Mouse (Mus musculus) heart, embryonic 12.5 days (tissue): Measurements from ENCODE around the gene Ehd3. TPM values are rescaled to one million over a fixed set of nuclear protein-coding genes. Genes with fewer than 3 reads are reported as not detected.

Source experiments
- ATAC-seq: fragments of 200-750 bp; cut with Nextera tagmentation; 2 replicates; pipeline ENCODE4 v1.8.0; 2017; ENCODE audit warnings: moderate TSS enrichment, moderate library complexity; ENCODE audit not compliant: insufficient number of reproducible peaks, low FRiP score
- H3K27ac ChIP-seq: fragments of 300-500 bp; sonication (generic); 2 replicates; pipeline ENCODE4 v1.5.1; 2016; ENCODE audit warnings: mild to moderate bottlenecking, moderate library complexity; ENCODE audit not compliant: poor library complexity, severe bottlenecking
- H3K27me3 ChIP-seq: fragments of 300-500 bp; sonication (generic); replicated peaks from 2 replicates; pipeline ENCODE4 v1.6.1; 2016; ENCODE audit warnings: mild to moderate bottlenecking, moderate library complexity
- H3K36me3 ChIP-seq: fragments of 300-500 bp; sonication (generic); 2 replicates; pipeline ENCODE4 v1.6.1; 2016; ENCODE audit warnings: mild to moderate bottlenecking, moderate library complexity
- H3K4me1 ChIP-seq: fragments of 300-500 bp; sonication (generic); replicated peaks from 2 replicates; pipeline ENCODE4 v1.6.1; 2016; ENCODE audit warnings: mild to moderate bottlenecking
- H3K4me2 ChIP-seq: fragments of 300-500 bp; sonication (generic); 2 replicates; pipeline ENCODE4 v1.6.1; 2016; ENCODE audit warnings: mild to moderate bottlenecking, moderate library complexity
- H3K4me3 ChIP-seq: fragments of 300-500 bp; sonication (generic); 2 replicates; pipeline ENCODE4 v1.5.1; 2016; ENCODE audit warnings: mild to moderate bottlenecking
- H3K9ac ChIP-seq: fragments of 300-500 bp; sonication (generic); 2 replicates; pipeline ENCODE4 v1.6.1; 2016; ENCODE audit warnings: mild to moderate bottlenecking, moderate library complexity
- H3K9me3 ChIP-seq: fragments of 300-500 bp; sonication (generic); replicated peaks from 2 replicates; pipeline ENCODE4 v1.6.1; 2016; ENCODE audit warnings: mild to moderate bottlenecking, moderate library complexity
- WGBS: fragments of 180-500 bp; shearing (Covaris S2); methylation state at CpG from one replicate; pipeline ENCODE4 v1.1.7; 2016; 5-methylcytosine and 5-hydroxymethylcytosine counted together
- polyA plus RNA-seq: library from polyadenylated mRNA; unstranded; fragments of >200 nt; fragmentation: Nextera tagmentation; extraction: Ambion mirVana; gene quantifications from 2 replicates; pipeline ENCODE4 v1.2.1, GENCODE M21; 2016

Ehd3 gene
- polyA plus RNA-seq, 1 experiment from 2014 or later = 4.5 TPM

DNA sequence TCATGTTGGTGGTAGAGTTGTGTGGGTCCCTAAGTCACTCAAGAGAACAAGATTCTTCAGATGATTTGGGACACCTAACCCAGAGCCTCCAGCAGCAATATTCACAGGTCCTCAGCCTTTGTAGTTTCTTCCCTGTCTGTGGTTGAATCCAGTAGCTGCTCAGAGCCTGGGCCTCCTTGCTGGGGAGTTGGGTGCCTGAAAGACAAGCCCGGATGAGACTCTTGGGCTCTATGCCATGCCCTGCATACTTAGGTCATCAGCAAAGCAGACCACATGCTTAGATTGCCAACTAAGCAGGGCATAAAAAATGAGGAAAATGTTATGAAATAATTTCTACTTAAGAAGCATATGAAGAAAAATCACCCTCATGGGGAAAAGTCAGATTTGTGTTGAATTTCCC lies 6.9 kb downstream of the Ehd3 start:
- no peaks in the 10 kb centered on the region for H3K27me3 ChIP-seq
- ATAC-seq = no peak
- WGBS = 65% methylated on average over 1 of the region's 1 CpGs
- H3K27ac ChIP-seq = no peak overlapping the region
- H3K4me2 ChIP-seq = no peak overlapping the region
- no peaks in the 10 kb centered on the region for H3K36me3 ChIP-seq
- no peaks in the 10 kb centered on the region for H3K9me3 ChIP-seq
- H3K4me3 ChIP-seq = no peak overlapping the region
- H3K4me1 ChIP-seq = no peaks in the 10 kb centered on the region
- no peak overlapping the region for H3K9ac ChIP-seq

DNA sequence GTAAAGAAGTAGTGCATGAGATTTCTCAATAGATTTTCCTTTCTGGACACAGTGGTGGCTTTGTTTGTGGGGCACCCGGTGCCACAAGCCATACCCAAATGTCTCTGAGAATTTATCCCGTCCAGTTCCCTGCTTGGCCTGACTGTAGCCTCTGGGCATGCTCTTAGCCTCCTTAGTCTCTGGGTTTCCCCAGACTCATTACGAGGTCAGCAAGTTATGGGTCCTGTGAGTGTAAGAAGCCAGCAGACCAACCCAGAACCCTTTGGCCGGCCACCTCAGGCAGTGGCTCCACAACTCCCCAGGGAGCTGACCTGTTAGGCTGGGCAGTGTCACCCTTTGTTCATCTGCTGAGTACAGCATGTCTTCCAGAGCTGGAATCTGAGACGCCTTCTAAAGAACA lies 7.6 kb downstream of the Ehd3 start:
- no peak overlapping the region for H3K4me3 ChIP-seq
- no peak overlapping the region for H3K27ac ChIP-seq
- H3K27me3 ChIP-seq = no peaks in the 10 kb centered on the region
- H3K36me3 ChIP-seq = no peaks in the 10 kb centered on the region
- WGBS = 78% methylated on average over 5 of the region's 5 CpGs
- H3K9me3 ChIP-seq = no peaks in the 10 kb centered on the region
- no peaks in the 10 kb centered on the region for H3K4me1 ChIP-seq
- no peak overlapping the region for H3K4me2 ChIP-seq
- no peak overlapping the region for H3K9ac ChIP-seq
- ATAC-seq = no peak

DNA sequence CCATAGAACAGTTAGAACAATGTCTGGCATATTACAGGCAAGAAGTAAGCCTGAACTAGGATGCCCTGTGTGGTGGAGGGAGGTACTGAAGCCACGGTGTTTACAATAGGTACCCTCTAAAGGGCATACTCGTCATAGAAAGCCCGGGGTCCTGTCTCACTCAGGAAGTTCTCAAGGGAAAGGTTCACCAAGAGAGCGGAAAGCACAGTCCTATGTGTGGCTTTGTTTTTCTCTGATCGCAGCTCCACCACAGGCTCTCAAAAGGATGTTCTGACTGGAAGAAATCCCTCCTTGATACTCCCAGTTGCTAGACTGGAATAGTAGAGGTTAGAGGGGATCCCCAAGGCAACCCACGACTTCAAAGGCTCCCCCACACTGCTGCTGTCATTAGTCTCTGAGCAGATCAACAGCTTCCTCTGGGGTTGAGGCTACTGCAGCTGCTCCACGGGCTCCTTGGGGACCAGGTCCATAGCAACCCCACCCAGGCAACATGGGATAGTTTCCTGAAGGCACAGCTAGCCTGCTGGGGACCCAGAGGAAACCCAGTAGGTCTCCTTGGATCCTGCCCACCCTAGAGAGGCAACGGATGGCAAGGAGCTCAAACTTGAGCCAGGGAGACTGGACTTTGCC lies 9.2 kb downstream of the Ehd3 start:
- no peaks in the 10 kb centered on the region for H3K27me3 ChIP-seq
- no peak overlapping the region for H3K4me3 ChIP-seq
- ATAC-seq = no peak
- WGBS = 66% methylated on average over 8 of the region's 8 CpGs
- no peak overlapping the region for H3K9ac ChIP-seq
- no peak overlapping the region for H3K4me2 ChIP-seq
- no peaks in the 10 kb centered on the region for H3K4me1 ChIP-seq
- H3K9me3 ChIP-seq = no peaks in the 10 kb centered on the region
- H3K36me3 ChIP-seq = no peaks in the 10 kb centered on the region
- no peak overlapping the region for H3K27ac ChIP-seq

DNA sequence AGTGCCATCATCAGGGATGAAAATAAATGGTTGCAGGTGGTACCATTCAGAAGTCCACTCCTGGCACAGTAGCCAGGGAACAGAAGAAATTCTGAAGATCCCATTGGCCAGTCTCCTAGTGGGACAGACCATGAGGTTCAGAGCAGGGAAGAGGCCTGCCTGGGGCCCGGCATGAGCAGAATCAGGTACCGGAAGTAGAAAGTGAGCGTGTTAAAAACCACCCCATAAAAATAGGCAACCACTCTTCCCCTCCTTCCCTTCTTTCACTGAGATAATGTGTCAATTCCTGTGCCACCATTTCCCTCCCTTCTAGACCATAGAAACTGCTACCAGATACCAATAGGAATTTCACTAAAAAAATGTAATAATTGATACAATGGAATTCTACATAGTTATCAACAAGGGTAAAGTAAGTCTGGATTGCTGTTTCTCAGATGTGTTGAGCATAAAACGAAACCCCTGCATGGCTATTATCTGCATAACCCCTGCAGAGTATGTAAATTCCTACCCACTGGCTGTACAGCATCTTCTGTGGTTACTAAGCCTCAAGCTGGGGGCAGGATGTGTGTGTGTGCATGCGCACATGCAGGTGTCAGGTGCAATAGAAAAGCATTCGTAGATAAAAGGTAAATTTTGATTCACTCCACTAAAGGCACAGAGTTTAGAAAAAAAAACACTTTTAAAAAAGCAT lies 10.7 kb downstream of the Ehd3 start:
- WGBS = 87% methylated on average over 6 of the region's 6 CpGs
- H3K36me3 ChIP-seq = no peaks in the 10 kb centered on the region
- H3K4me2 ChIP-seq = no peak overlapping the region
- no peaks in the 10 kb centered on the region; the same call in 1 of the 2 replicates for H3K4me1 ChIP-seq
- H3K9me3 ChIP-seq = no peaks in the 10 kb centered on the region
- H3K4me3 ChIP-seq = no peak overlapping the region
- H3K27ac ChIP-seq = no peak overlapping the region
- ATAC-seq = no peak
- H3K9ac ChIP-seq = no peak overlapping the region
- H3K27me3 ChIP-seq = no peaks in the 10 kb centered on the region

DNA sequence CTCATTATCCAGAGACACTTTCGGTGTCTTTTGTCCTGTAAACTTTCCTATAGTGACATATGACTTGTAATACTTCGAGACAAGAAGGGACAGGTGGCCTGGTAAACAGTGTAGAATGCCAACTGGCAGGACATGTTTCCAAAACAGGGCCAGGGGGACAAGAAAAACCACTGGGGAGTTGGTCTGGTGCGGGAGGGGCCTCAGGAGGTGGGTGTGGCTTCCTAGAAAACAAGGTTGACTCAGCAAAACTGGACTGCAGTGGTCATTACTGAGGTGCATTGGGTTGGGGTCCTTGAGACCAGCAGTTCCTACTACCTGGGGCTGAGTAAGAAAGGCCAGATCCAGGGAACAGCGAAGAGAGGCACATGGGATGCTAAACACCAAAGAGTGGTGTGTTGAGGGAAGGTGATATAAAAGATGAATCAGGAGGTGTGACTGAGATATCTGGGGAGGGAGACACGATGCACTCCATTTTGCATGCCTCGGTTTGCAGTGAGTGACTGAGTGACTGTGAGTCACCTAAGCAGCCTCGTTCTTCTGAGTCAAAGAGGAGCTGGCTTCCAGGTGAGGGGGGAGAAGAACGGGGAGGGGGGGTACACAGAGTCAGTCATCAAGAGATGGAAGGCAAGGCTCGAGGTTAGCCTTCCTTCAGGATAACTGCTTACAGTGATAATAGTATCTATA lies 13.9 kb downstream of the Ehd3 start:
- Histone ChIP-seq H3K4me1 (peaks cover 17% of the 10 kb centered on the region), H3K36me3 (no peaks in the 10 kb centered on the region), H3K9ac (no peak overlapping the region), H3K4me3 (no peak overlapping the region), H3K27me3 (no peaks in the 10 kb centered on the region), H3K4me2 (no peak overlapping the region), H3K27ac (no peak overlapping the region), H3K9me3 (no peaks in the 10 kb centered on the region)
- WGBS = 69% methylated on average over 9 of the region's 9 CpGs
- peak; percentile 85 for ATAC-seq

DNA sequence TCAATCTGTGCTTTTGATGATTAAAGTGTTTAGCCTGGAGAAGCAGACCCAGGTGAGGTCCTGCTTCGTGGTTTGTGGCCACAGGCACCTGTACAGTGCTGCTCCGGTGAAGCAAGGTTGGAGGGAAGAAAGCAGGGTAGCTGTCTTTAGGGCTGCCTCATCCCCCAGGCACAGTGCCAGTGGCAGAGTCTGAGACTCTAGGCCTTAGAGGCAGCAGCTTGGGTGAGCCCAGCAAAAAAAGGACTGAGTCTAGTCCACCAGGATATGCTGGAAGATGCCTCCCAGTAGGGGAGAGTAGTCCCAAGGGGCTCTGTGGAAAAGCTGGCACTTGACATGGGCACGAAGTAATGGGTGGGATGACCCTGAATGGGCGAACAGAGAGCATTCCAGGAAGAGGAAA lies 15.0 kb downstream of the Ehd3 start:
- no peak for ATAC-seq
- Histone ChIP-seq H3K4me2 (no peak overlapping the region), H3K4me1 (peaks cover 23% of the 10 kb centered on the region), H3K4me3 (no peak overlapping the region), H3K9me3 (no peaks in the 10 kb centered on the region), H3K27ac (no peak overlapping the region), H3K9ac (no peak overlapping the region), H3K27me3 (no peaks in the 10 kb centered on the region), H3K36me3 (no peaks in the 10 kb centered on the region)
- WGBS = 67% methylated on average over 4 of the region's 4 CpGs

DNA sequence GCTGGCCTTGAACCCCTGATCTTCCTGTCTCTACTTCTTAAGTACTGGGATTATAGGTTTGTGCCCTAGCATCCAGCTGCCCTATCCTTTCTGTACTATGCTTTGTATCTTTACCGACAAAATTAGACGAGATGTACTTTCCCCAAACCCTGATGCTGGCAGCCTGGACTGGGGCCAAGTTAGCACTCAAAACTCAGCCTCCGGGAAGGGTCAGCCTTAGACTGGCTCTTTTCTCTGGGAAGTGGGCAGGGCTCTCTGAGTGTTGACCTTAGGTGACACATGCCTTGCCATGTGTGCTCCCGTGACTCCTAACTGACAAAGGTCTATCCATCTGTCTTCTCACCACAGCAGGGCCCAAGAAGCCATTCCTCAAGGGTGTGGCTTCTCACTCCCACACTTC lies 16.8 kb downstream of the Ehd3 start:
- no peak overlapping the region for H3K9ac ChIP-seq
- no peak for ATAC-seq
- H3K9me3 ChIP-seq = no peaks in the 10 kb centered on the region
- H3K27ac ChIP-seq = no peak overlapping the region
- no peaks in the 10 kb centered on the region for H3K27me3 ChIP-seq
- peaks cover 32% of the 10 kb centered on the region for H3K4me1 ChIP-seq
- no peaks in the 10 kb centered on the region for H3K36me3 ChIP-seq
- H3K4me3 ChIP-seq = no peak overlapping the region
- WGBS = 45% methylated on average over 4 of the region's 4 CpGs
- H3K4me2 ChIP-seq = no peak overlapping the region

DNA sequence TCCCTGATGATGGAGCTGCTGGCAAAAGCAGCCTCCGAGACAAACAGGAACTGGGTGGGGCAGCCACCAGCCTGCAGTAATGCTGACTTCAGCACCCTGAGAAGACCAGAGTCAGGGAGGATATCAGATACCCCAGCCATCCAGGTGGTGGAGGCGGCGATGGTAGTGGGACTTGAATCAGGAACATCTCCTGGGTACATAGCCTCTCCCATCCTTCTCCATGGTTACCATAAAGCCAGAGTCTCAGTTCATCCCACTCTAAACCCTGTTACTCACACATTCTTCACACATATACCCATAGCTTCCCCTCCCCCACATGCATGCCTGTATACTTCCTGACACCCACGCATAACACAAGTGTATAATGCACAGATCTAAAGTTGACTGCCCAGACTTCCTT lies 18.3 kb downstream of the Ehd3 start:
- WGBS = 74% methylated on average over 4 of the region's 4 CpGs
- no peak for ATAC-seq

DNA sequence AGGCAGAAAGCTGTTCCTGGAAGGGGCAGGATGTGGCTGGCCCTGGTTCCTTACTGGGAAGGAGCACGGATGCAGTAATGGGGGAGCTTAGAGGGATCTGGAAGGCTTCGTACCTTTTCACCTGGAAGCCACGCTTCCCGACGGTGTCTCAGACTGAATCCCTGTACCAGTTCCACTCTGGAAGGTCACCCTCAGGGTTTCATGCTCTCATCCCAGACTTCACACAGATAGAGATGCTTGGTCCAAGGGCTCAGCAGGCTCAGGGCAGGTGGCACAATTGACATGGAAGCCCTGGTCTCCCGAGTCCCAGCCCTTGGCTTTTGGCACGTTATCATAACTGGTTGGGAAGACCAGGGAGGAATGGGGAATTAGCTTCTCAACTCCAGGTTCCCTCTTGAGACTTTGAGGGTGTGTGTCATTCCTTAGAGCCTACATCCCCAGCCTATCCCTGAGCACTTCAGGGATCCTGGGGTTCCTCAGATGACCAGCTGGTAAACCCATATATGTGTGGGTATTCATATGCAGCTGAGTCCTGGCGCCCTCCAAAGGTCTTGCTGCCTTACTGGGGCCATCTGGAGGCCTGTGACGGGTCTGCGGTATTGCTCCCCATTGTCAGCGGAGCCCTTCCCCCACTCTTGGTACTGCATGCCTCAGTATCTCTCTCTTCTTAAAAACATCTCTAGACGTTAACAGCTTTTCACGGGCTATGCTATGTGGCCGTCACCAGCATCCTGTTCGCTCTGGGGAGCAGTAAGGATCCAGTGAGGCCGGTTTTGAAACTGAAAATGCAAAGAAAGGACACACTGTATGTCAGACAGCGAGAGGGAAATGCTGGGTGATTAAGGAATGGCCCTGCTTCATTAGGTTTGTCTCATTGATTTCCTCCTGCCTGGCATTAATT lies 19.4 kb downstream of the Ehd3 start:
- no peaks in the 10 kb centered on the region for H3K27me3 ChIP-seq
- WGBS = 65% methylated on average over 17 of the region's 17 CpGs
- ATAC-seq = no peak

More for the DNA sequence above, 18.3 kb downstream of the Ehd3 start:
- H3K36me3 ChIP-seq = no peaks in the 10 kb centered on the region
- peaks cover 32% of the 10 kb centered on the region for H3K4me1 ChIP-seq
- H3K4me2 ChIP-seq = no peak overlapping the region
- no peaks in the 10 kb centered on the region for H3K27me3 ChIP-seq
- H3K4me3 ChIP-seq = no peak overlapping the region
- H3K9me3 ChIP-seq = no peaks in the 10 kb centered on the region
- H3K9ac ChIP-seq = no peak overlapping the region
- H3K27ac ChIP-seq = no peak overlapping the region

DNA sequence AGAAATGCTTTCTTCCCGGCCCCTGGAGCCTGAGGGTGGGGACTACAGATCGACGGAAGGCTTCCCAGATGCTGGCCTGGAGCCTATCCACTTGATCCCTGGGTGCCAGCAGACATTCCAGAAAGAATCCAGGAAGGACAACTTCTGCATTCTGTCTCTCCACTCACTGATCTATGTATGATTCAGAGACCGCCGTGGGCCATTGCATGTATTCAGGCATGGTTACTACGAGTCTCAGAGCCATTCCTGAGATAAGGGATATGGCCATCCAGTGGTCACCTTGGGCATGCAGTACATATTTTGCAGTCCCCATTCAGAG lies 20.0 kb downstream of the Ehd3 start:
- H3K9ac ChIP-seq = no peak overlapping the region
- H3K4me2 ChIP-seq = no peak overlapping the region
- no peak overlapping the region for H3K27ac ChIP-seq
- no peak overlapping the region for H3K4me3 ChIP-seq
- 35% methylated on average over 6 of the region's 6 CpGs for WGBS
- H3K36me3 ChIP-seq = 0 out of 2 replicates have a peak, but pooled peaks cover 4% of the 10 kb centered on the region
- H3K27me3 ChIP-seq = no peaks in the 10 kb centered on the region
- no peak for ATAC-seq
- no peaks in the 10 kb centered on the region for H3K9me3 ChIP-seq
- peaks cover 32% of the 10 kb centered on the region for H3K4me1 ChIP-seq

More for the DNA sequence above, 19.4 kb downstream of the Ehd3 start:
- Histone ChIP-seq H3K36me3 (0 out of 2 replicates have a peak, but pooled peaks cover 4% of the 10 kb centered on the region), H3K4me3 (no peak overlapping the region), H3K4me1 (peaks cover 32% of the 10 kb centered on the region), H3K9me3 (no peaks in the 10 kb centered on the region), H3K9ac (no peak overlapping the region), H3K4me2 (no peak overlapping the region), H3K27ac (no peak overlapping the region)

DNA sequence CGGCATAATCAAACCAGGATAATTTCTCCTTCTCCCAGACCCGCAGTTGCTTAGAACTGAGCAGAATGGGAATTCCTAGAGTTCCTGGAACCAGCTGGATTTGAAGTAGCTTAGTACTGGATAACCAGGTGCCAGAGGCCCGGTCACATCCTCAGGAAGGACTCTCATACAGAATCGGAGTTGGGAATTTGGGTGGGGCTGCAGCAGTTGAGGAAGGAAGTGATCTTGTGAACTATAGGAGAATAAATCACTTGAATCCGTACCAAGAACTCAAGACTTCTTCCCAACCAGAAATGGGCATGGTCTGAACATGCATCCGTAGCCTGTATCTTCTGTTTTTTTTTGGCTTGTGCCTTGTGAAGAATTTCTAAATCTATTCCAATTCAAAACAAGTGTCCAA lies 22.2 kb downstream of the Ehd3 start:
- H3K4me2 ChIP-seq = no peak overlapping the region
- H3K9me3 ChIP-seq = no peaks in the 10 kb centered on the region
- ATAC-seq = no peak
- H3K4me3 ChIP-seq = no peak overlapping the region
- H3K27ac ChIP-seq = no peak overlapping the region
- WGBS = 83% methylated on average over 6 of the region's 6 CpGs
- no peaks in the 10 kb centered on the region for H3K27me3 ChIP-seq
- no peak overlapping the region for H3K9ac ChIP-seq
- peaks cover 6% of the 10 kb centered on the region; the same call in 1 of the 2 replicates for H3K36me3 ChIP-seq
- H3K4me1 ChIP-seq = peaks cover 24% of the 10 kb centered on the region
